Mouse (Mus musculus) stomach, postnatal 0 days (tissue): ENCODE measurements at regions not wholly inside any gene's neighbourhood (a gene's known extent, or its start where the extent isn't known, plus 50 kb on each side); places are given as distances from the start of the nearest gene placed in this dataset.

Experiments
- CTCF ChIP-seq: IDR thresholded peaks from 2 replicates; pipeline ENCODE4 v1.5.1; 2016; ENCODE audit warnings: antibody characterized with exemption, low read depth, mild to moderate bottlenecking, moderate library complexity
- EP300 ChIP-seq: optimal IDR thresholded peaks from 2 replicates; pipeline ENCODE3; 2016; ENCODE audit warnings: antibody characterized with exemption

GRCm38 (mm10) chr9:14108798-14109197 is 166.1 kb upstream of the Sesn3 start:
- no peak for TF ChIP-seq CTCF
- no peak for TF ChIP-seq EP300
